20 mouse cellular contexts compared by ENCODE assay signal in genomic region chr9:61699618-61700017, GRCm38 (mm10).
"Had no signal": no experiment of that assay in that cellular context is flagged by ENCODE, and none has a peak within 500 bp of the region (broad histone marks: within the 10 kb centered on the region; RNA-seq: fewer than 3 reads in every experiment).

No protein-coding gene starts in this region.

- H3K9me3 ChIP-seq: liver, embryonic 13.5 days; lung, embryonic 15.5 days; neural tube, embryonic 12.5 days; neural tube, embryonic 15.5 days had no signal

- H3K9ac ChIP-seq: liver, embryonic 13.5 days; lung, embryonic 15.5 days; neural tube, embryonic 12.5 days; neural tube, embryonic 15.5 days had no signal

- H3K27ac ChIP-seq: kidney, postnatal 0 days; layer of hippocampus, adult 2 months; left cerebral cortex, adult 2 months; liver, embryonic 13.5 days; lung, embryonic 15.5 days; neural tube, embryonic 12.5 days; neural tube, embryonic 15.5 days; stomach, postnatal 0 days had no signal

- DNase-seq: kidney, adult 2 months; kidney, postnatal 25 days; layer of hippocampus, adult 9-11 months; liver, embryonic 13.5 days; lung, postnatal 4 days; midbrain, embryonic 14.5 days; right cerebral cortex, adult 18-20 months; right cerebral cortex, postnatal 14 days; right cerebral cortex, postnatal 4 days; thymus, adult 2 months; thymus, postnatal 14 days; thymus, postnatal 4 days had no signal

- H3K36me3 ChIP-seq: liver, embryonic 13.5 days; lung, embryonic 15.5 days; neural tube, embryonic 12.5 days; neural tube, embryonic 15.5 days had no signal

- H3K4me3 ChIP-seq: layer of hippocampus, adult 2 months; left cerebral cortex, adult 2 months; liver, embryonic 13.5 days; lung, embryonic 15.5 days; neural tube, embryonic 12.5 days; neural tube, embryonic 15.5 days had no signal

- H3K4me2 ChIP-seq: liver, embryonic 13.5 days; lung, embryonic 15.5 days; midbrain, embryonic 11.5 days; neural tube, embryonic 12.5 days; neural tube, embryonic 15.5 days had no signal

- H3K4me1 ChIP-seq: neural tube, embryonic 12.5 days had no signal
